Mouse (Mus musculus) stomach, postnatal 0 days (tissue): ENCODE data around the gene Astn1. TPM values are rescaled to one million over a fixed set of nuclear protein-coding genes. Genes with fewer than 3 reads are reported as not detected.

ENCODE experiments used
- ATAC-seq: fragments of 200-750 bp; cut with Nextera tagmentation; 2 replicates; pipeline ENCODE4 v1.8.0; 2017; ENCODE audit not compliant: low FRiP score, low TSS enrichment
- DNase-seq: peaks from one replicate; pipeline ENCODE4 v3.0.0-alpha.2; 2016; ENCODE audit warnings: low spot score
- H3K27ac ChIP-seq: fragments of 300-500 bp; sonication (generic); replicated peaks from 2 replicates; pipeline ENCODE4 v1.5.1; 2014; ENCODE audit warnings: mild to moderate bottlenecking, control low read depth
- H3K27me3 ChIP-seq: fragments of 300-500 bp; sonication (generic); 2 replicates; pipeline ENCODE4 v1.6.1; 2014; ENCODE audit warnings: low read length; ENCODE audit not compliant: control insufficient read depth, insufficient read depth
- H3K36me3 ChIP-seq: fragments of 300-500 bp; sonication (generic); 2 replicates; pipeline ENCODE4 v1.6.1; 2014; ENCODE audit warnings: low read length, mixed read lengths; ENCODE audit not compliant: control insufficient read depth, insufficient read depth
- H3K4me1 ChIP-seq: fragments of 300-500 bp; sonication (generic); replicated peaks from 2 replicates; pipeline ENCODE4 v1.6.1; 2014; ENCODE audit warnings: antibody characterized with exemption; ENCODE audit not compliant: control insufficient read depth, insufficient read depth
- H3K4me2 ChIP-seq: fragments of 300-500 bp; sonication (generic); replicated peaks from 2 replicates; pipeline ENCODE4 v1.6.1; 2014; ENCODE audit warnings: low read depth, mild to moderate bottlenecking, control low read depth, moderate library complexity
- H3K4me3 ChIP-seq: fragments of 300-500 bp; sonication (generic); 2 replicates; pipeline ENCODE4 v1.5.1; 2014; ENCODE audit warnings: low read depth, low read length, control low read depth
- H3K9ac ChIP-seq: fragments of 300-500 bp; sonication (generic); 2 replicates; pipeline ENCODE4 v1.6.1; 2014; ENCODE audit warnings: mild to moderate bottlenecking, low read length, control low read depth, mixed read lengths
- H3K9me3 ChIP-seq: fragments of 300-500 bp; sonication (generic); 2 replicates; pipeline ENCODE4 v1.6.1; 2016; ENCODE audit warnings: low read length; ENCODE audit not compliant: control insufficient read depth
- CTCF ChIP-seq: IDR thresholded peaks from 2 replicates; pipeline ENCODE4 v1.5.1; 2016; ENCODE audit warnings: antibody characterized with exemption, low read depth, mild to moderate bottlenecking, moderate library complexity
- EP300 ChIP-seq: optimal IDR thresholded peaks from 2 replicates; pipeline ENCODE3; 2016; ENCODE audit warnings: antibody characterized with exemption
- WGBS: fragments of 180-500 bp; shearing (Covaris S2); extraction: QIAGEN DNeasy Blood & Tissue Kit; methylation state at CpG from one replicate; pipeline ENCODE4 v1.1.7; 2014; 5-methylcytosine and 5-hydroxymethylcytosine counted together
- polyA plus RNA-seq: library from polyadenylated mRNA; unstranded; fragments of >200 nt; fragmentation: Nextera tagmentation; extraction: Ambion mirVana; gene quantifications from 2 replicates; pipeline ENCODE4 v1.2.1, GENCODE M21; 2015

Gene Astn1
- polyA plus RNA-seq, 1 experiment from 2014 or later, result 0.47 TPM

DNA sequence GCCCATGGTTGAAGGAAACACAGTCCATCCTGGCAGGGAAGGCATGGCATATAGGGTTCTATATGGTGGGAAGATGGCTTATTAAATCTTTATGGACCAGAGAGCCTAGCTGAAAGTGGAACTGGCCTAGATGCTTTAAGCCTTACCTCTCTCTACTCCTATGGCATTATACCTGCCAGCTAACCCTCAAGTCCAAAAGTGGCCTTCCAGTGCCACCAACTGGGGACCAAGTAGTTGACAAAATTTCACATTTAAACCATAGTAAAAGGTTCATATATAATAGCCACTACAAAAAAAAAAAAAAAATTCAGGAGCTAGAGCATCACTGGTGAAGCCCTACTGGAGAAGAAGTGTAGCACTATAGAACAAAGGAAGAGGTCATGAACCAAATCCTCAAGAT lies 150.0 kb downstream of the Astn1 start:
- Histone ChIP-seq H3K9ac (no peak overlapping the region), H3K27ac (no peak overlapping the region), H3K4me1 (no peaks in the 10 kb centered on the region), H3K9me3 (no peaks in the 10 kb centered on the region), H3K36me3 (no peaks in the 10 kb centered on the region), H3K4me2 (no peak overlapping the region), H3K27me3 (no peaks in the 10 kb centered on the region), H3K4me3 (no peak overlapping the region)
- ATAC-seq (no peak), DNase-seq (no peak)
- TF ChIP-seq CTCF, result no peak
- no peak for TF ChIP-seq EP300

DNA sequence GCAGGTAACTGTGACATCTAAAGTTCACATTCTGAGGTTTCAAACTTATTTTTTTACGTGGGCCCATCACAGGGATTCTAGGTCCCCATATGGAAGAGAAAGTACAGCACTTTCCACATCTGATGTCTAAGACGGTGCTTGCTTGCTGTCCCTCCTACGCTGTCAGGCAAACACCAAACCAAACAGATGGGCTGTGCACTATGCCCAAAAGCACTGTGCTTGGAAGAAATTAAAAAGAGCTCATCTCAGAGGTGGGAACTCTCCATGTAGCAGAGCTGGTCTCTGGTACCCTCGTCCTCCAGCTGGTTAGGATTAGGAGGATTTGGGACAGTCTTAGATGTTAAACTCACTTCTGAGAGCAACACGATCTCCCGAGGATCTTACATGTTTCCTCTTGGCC lies 150.6 kb downstream of the Astn1 start:
- ATAC-seq, result no peak
- no peak overlapping the region for H3K27ac ChIP-seq
- H3K4me1 ChIP-seq, result no peaks in the 10 kb centered on the region
- WGBS, result 66% methylated on average over 6 of the region's 6 CpGs
- TF ChIP-seq EP300 (no peak), CTCF (no peak)
- H3K9me3 ChIP-seq, result no peaks in the 10 kb centered on the region
- no peak overlapping the region for H3K4me3 ChIP-seq
- DNase-seq, result no peak
- no peaks in the 10 kb centered on the region for H3K27me3 ChIP-seq
- no peaks in the 10 kb centered on the region for H3K36me3 ChIP-seq
- no peak overlapping the region for H3K4me2 ChIP-seq
- no peak overlapping the region for H3K9ac ChIP-seq

GRCm38 (mm10) chr1:158513572-158513971 lies 151.5 kb downstream of the Astn1 start:
- 71% methylated on average over 13 of the region's 13 CpGs for WGBS

DNA sequence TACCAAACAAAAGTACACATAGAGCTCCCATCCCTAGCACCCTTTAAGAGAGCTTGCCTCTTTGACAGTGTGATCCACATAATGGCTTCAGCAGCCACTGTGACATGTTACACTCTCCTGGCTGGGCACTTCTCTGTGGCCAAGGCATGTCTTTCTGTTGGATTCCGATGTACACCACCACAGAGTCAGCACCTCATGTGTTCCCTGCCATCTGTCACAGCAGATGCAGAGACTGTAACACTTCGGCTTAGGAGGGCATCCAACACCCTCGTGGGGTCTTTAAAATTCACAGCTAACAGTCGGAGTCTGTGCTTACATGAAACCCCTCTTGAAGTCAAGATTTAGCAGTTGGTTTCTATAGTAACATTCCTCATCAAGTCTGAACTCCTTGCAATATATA lies 154.5 kb downstream of the Astn1 start:
- Histone ChIP-seq H3K4me3 (no peak overlapping the region), H3K27me3 (no peaks in the 10 kb centered on the region), H3K36me3 (no peaks in the 10 kb centered on the region), H3K9me3 (no peaks in the 10 kb centered on the region), H3K9ac (no peak overlapping the region), H3K27ac (no peak overlapping the region), H3K4me2 (no peak overlapping the region), H3K4me1 (no peaks in the 10 kb centered on the region)
- 70% methylated on average over 4 of the region's 4 CpGs for WGBS
- TF ChIP-seq EP300 (no peak), CTCF (no peak)
- ATAC-seq (no peak), DNase-seq (no peak)

More at GRCm38 (mm10) chr1:158513572-158513971, 151.5 kb downstream of the Astn1 start:
- H3K27ac ChIP-seq, result no peak overlapping the region
- DNase-seq, result no peak
- no peak overlapping the region for H3K4me3 ChIP-seq
- H3K36me3 ChIP-seq, result no peaks in the 10 kb centered on the region
- no peak for ATAC-seq
- no peak overlapping the region for H3K9ac ChIP-seq
- no peaks in the 10 kb centered on the region for H3K4me1 ChIP-seq
- TF ChIP-seq EP300 (no peak), CTCF (no peak)
- no peaks in the 10 kb centered on the region for H3K27me3 ChIP-seq
- no peaks in the 10 kb centered on the region for H3K9me3 ChIP-seq
- H3K4me2 ChIP-seq, result no peak overlapping the region

- ATAC-seq, result no peak
- no peaks in the 10 kb centered on the region for H3K36me3 ChIP-seq
- no peaks in the 10 kb centered on the region for H3K4me1 ChIP-seq
- no peak for DNase-seq
- no peaks in the 10 kb centered on the region for H3K27me3 ChIP-seq
- no peak overlapping the region for H3K9ac ChIP-seq
- no peak overlapping the region for H3K4me2 ChIP-seq
- no peak for TF ChIP-seq EP300
- TF ChIP-seq CTCF, result no peak
- no peaks in the 10 kb centered on the region for H3K9me3 ChIP-seq
- WGBS, result 67% methylated on average over 3 of the region's 3 CpGs
- no peak overlapping the region for H3K27ac ChIP-seq
- no peak overlapping the region for H3K4me3 ChIP-seq
These were observed 174.1 kb downstream of the Astn1 start for GRCm38 (mm10) chr1:158536195-158536594.

DNA sequence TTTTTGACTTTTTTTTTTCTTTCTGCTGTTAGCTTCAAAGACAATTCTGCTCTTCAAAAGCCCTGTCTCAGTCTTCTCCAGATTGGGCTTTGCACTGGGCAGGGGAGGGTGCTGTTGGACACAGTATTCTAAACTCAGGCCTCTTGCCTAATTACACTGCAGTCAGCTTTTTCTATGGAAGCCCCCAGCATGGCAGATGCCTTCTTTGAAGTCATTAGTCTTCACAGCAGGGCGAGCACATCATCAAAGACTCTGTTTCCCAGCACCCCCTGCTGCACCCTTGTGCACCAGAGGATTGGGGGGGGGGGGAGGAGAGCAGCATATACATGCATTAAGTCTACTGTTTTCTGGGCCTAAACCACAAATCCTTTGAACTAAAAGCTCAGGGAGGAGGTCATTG lies 174.8 kb downstream of the Astn1 start:
- no peaks in the 10 kb centered on the region for H3K27me3 ChIP-seq
- no peak overlapping the region for H3K4me3 ChIP-seq
- no peak for DNase-seq
- WGBS, result 36% methylated on average over 1 of the region's 1 CpGs
- ATAC-seq, result no peak
- no peak for TF ChIP-seq CTCF
- H3K4me2 ChIP-seq, result no peak overlapping the region
- no peak overlapping the region for H3K27ac ChIP-seq
- H3K9me3 ChIP-seq, result no peaks in the 10 kb centered on the region
- no peaks in the 10 kb centered on the region for H3K4me1 ChIP-seq
- no peaks in the 10 kb centered on the region for H3K36me3 ChIP-seq
- no peak overlapping the region for H3K9ac ChIP-seq
